Mouse (Mus musculus): ENCODE measurements around the gene Ints3.

DNA sequence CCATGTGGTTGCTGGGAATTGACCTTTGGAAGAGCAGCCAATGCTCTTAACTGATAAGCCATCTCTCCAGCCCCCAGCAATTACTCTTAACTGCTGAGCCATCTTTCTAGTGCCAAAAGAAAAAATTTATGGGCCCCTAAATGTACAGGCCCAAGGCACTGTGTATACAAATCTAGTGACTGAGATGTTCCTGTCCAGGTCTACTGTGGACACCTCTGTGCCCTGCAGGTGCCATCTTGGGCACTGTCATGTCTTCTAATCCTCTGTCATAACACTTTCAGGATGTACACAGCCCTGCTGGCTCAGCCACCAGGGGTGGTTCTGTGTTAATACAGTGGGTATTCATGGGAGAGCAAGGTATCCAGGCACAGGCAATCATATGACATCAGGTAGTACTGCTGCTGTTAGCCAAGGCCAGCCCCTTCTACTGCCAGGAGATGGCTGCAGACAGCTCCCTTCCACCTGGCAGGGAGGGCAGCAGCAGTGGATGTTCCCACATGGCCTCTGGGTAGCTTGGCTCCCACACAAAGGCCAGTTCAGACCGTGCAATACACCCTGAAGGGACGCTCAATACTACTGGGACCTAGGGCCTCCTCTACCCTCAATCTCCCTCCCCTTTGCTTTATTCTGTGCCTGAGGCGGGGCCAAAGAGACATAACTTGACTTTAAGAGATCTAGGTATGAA is 57.7 kb downstream of the Ints3 start:
- no peak for TF ChIP-seq CTCF (IDR thresholded peaks at IDR 0.05; ENCODE audit: insufficient read depth, low read length)
- TF ChIP-seq POLR2A (IDR thresholded peaks at IDR 0.05; ENCODE audit: borderline replicate concordance, extremely low read depth, low read depth, low read length): no peak

All from lung, adult 2 months (tissue).